Mouse (Mus musculus) liver, embryonic 16.5 days (tissue): Measurements from ENCODE around the gene Prkar1b. TPM values are rescaled to one million over a fixed set of nuclear protein-coding genes. Genes with fewer than 3 reads are reported as not detected.

Source experiments
- ATAC-seq: fragments of 200-750 bp; cut with Nextera tagmentation; 2 replicates; pipeline ENCODE4 v1.8.0; 2017; ENCODE audit warnings: low read depth, mild to moderate bottlenecking, moderate number of reproducible peaks, moderate library complexity
- H3K27ac ChIP-seq: fragments of 300-500 bp; sonication (generic); 2 replicates; pipeline ENCODE4 v1.5.1; 2014; ENCODE audit warnings: mild to moderate bottlenecking, low read length
- H3K27me3 ChIP-seq: fragments of 300-500 bp; sonication (generic); 2 replicates; pipeline ENCODE4 v1.6.1; 2014; ENCODE audit warnings: low read depth, low read length, mixed read lengths; ENCODE audit not compliant: control insufficient read depth, insufficient read depth
- H3K36me3 ChIP-seq: fragments of 300-500 bp; sonication (generic); 2 replicates; pipeline ENCODE4 v1.6.1; 2014; ENCODE audit warnings: mild to moderate bottlenecking; ENCODE audit not compliant: control insufficient read depth, insufficient read depth
- H3K4me1 ChIP-seq: fragments of 300-500 bp; sonication (generic); 2 replicates; pipeline ENCODE4 v1.6.1; 2014; ENCODE audit warnings: low read depth, low read length, mixed read lengths; ENCODE audit not compliant: control insufficient read depth
- H3K4me2 ChIP-seq: fragments of 300-500 bp; sonication (generic); 2 replicates; pipeline ENCODE4 v1.6.1; 2014; ENCODE audit warnings: low read depth, low read length, mixed read lengths
- H3K4me3 ChIP-seq: fragments of 300-500 bp; sonication (generic); 2 replicates; pipeline ENCODE4 v1.5.1; 2014; ENCODE audit warnings: low read depth, mild to moderate bottlenecking, low read length
- H3K9ac ChIP-seq: fragments of 300-500 bp; sonication (generic); 2 replicates; pipeline ENCODE4 v1.6.1; 2014; ENCODE audit warnings: low read depth, low read length
- H3K9me3 ChIP-seq: fragments of 300-500 bp; sonication (generic); replicated peaks from 2 replicates; pipeline ENCODE4 v1.6.1; 2016; ENCODE audit warnings: low read length; ENCODE audit not compliant: control insufficient read depth
- WGBS: fragments of 180-500 bp; shearing (Covaris S2); extraction: QIAGEN DNeasy Blood & Tissue Kit; methylation state at CpG from one replicate; pipeline ENCODE4 v1.1.7; 2014; ENCODE audit not compliant: insufficient replicate concordance; 5-methylcytosine and 5-hydroxymethylcytosine counted together
- polyA plus RNA-seq: library from polyadenylated mRNA; unstranded; fragments of >200 nt; fragmentation: Nextera tagmentation; extraction: Ambion mirVana; gene quantifications from 2 replicates; pipeline ENCODE4 v1.2.1, GENCODE M21; 2015

Prkar1b gene
- polyA plus RNA-seq, 1 experiment from 2014 or later, result 0.80 TPM

- H3K9me3 ChIP-seq, result no peaks in the 10 kb centered on the region
- 54% methylated on average over 15 of the region's 15 CpGs for WGBS
- no peaks in the 10 kb centered on the region for H3K36me3 ChIP-seq
- peak; percentile 75 for ATAC-seq
- H3K4me1 ChIP-seq, result peaks cover 5% of the 10 kb centered on the region
- H3K4me3 ChIP-seq, result no peak overlapping the region
- H3K4me2 ChIP-seq, result no peak overlapping the region
- H3K9ac ChIP-seq, result no peak overlapping the region
- H3K27me3 ChIP-seq, result no peaks in the 10 kb centered on the region
- no peak overlapping the region for H3K27ac ChIP-seq
Measured at GRCm38 (mm10) chr5:139017371-139018124, 132.3 kb downstream of the Prkar1b start.

DNA sequence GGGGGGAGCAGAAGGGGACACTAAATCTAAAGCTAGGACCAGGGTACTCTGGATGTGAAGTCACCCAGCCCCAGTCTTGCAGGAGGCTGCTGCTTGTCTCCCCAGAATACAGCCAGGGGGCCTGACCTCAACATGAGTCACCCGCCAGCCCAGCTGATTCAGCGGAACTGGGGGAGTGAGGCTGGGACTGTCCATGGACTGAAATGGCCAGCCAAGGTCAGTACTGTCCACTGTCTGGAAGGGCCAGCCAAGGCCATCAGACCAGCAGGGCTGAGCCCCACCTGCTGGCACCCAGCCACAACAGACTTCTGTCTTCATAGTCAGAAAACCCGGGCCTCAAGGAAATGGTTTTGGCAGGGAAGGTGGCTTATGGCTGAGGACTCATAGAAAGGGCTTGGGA lies 134.7 kb downstream of the Prkar1b start:
- H3K9me3 ChIP-seq, result no peaks in the 10 kb centered on the region
- ATAC-seq, result peak; percentile 65
- H3K27ac ChIP-seq, result no peak overlapping the region
- H3K4me2 ChIP-seq, result no peak overlapping the region
- H3K27me3 ChIP-seq, result no peaks in the 10 kb centered on the region
- H3K36me3 ChIP-seq, result no peaks in the 10 kb centered on the region
- H3K4me1 ChIP-seq, result no peaks in the 10 kb centered on the region; the same call in 1 of the 2 replicates
- WGBS, result 51% methylated on average over 3 of the region's 3 CpGs
- H3K4me3 ChIP-seq, result no peak overlapping the region
- no peak overlapping the region for H3K9ac ChIP-seq

GRCm38 (mm10) chr5:139010649-139011048 lies 139.2 kb downstream of the Prkar1b start:
- H3K9ac ChIP-seq, result no peak overlapping the region
- no peak overlapping the region for H3K27ac ChIP-seq
- no peaks in the 10 kb centered on the region for H3K9me3 ChIP-seq
- no peak overlapping the region for H3K4me2 ChIP-seq
- ATAC-seq, result no peak
- H3K27me3 ChIP-seq, result no peaks in the 10 kb centered on the region
- H3K4me3 ChIP-seq, result no peak overlapping the region
- H3K4me1 ChIP-seq, result no peaks in the 10 kb centered on the region
- WGBS, result 34% methylated on average over 2 of the region's 2 CpGs
- no peaks in the 10 kb centered on the region for H3K36me3 ChIP-seq

- H3K36me3 ChIP-seq, result no peaks in the 10 kb centered on the region
- H3K4me1 ChIP-seq, result no peaks in the 10 kb centered on the region
- H3K4me2 ChIP-seq, result no peak overlapping the region
- 42% methylated on average over 4 of the region's 4 CpGs for WGBS
- H3K4me3 ChIP-seq, result no peak overlapping the region
- H3K9me3 ChIP-seq, result no peaks in the 10 kb centered on the region
- no peak overlapping the region for H3K27ac ChIP-seq
- no peak for ATAC-seq
- H3K9ac ChIP-seq, result no peak overlapping the region
- no peaks in the 10 kb centered on the region; the same call in 1 of the 2 replicates for H3K27me3 ChIP-seq
Measured at GRCm38 (mm10) chr5:139007141-139007775, 142.5 kb downstream of the Prkar1b start.

GRCm38 (mm10) chr5:139004588-139004987 lies 145.2 kb downstream of the Prkar1b start:
- Histone ChIP-seq H3K4me3 (no peak overlapping the region), H3K4me2 (no peak overlapping the region), H3K4me1 (no peaks in the 10 kb centered on the region), H3K9me3 (no peaks in the 10 kb centered on the region), H3K27ac (no peak overlapping the region), H3K36me3 (no peaks in the 10 kb centered on the region), H3K9ac (no peak overlapping the region), H3K27me3 (peaks cover 2% of the 10 kb centered on the region)
- no peak for ATAC-seq
- WGBS, result 53% methylated on average over 6 of the region's 6 CpGs

- H3K27ac ChIP-seq, result no peak overlapping the region
- H3K27me3 ChIP-seq, result peaks cover 51% of the 10 kb centered on the region
Measured at GRCm38 (mm10) chr5:138999716-139000115, 150.1 kb downstream of the Prkar1b start.

GRCm38 (mm10) chr5:138997936-138998580 lies 151.7 kb downstream of the Prkar1b start:
- under 1% methylated on average over 30 of the region's 30 CpGs for WGBS
- Histone ChIP-seq H3K4me3 (peak overlapping the region; percentile 28), H3K4me2 (peak overlapping the region; percentile 49), H3K36me3 (no peaks in the 10 kb centered on the region), H3K9ac (no peak overlapping the region), H3K27ac (no peak overlapping the region), H3K4me1 (peaks cover 15% of the 10 kb centered on the region), H3K9me3 (no peaks in the 10 kb centered on the region), H3K27me3 (peaks cover 67% of the 10 kb centered on the region)
- no peak for ATAC-seq

More at GRCm38 (mm10) chr5:138999716-139000115, 150.1 kb downstream of the Prkar1b start:
- Histone ChIP-seq H3K4me2 (no peak overlapping the region), H3K4me3 (no peak overlapping the region), H3K9ac (no peak overlapping the region), H3K9me3 (no peaks in the 10 kb centered on the region), H3K4me1 (peaks cover 15% of the 10 kb centered on the region), H3K36me3 (no peaks in the 10 kb centered on the region)
- no peak for ATAC-seq
- 50% methylated on average over 7 of the region's 7 CpGs for WGBS

DNA sequence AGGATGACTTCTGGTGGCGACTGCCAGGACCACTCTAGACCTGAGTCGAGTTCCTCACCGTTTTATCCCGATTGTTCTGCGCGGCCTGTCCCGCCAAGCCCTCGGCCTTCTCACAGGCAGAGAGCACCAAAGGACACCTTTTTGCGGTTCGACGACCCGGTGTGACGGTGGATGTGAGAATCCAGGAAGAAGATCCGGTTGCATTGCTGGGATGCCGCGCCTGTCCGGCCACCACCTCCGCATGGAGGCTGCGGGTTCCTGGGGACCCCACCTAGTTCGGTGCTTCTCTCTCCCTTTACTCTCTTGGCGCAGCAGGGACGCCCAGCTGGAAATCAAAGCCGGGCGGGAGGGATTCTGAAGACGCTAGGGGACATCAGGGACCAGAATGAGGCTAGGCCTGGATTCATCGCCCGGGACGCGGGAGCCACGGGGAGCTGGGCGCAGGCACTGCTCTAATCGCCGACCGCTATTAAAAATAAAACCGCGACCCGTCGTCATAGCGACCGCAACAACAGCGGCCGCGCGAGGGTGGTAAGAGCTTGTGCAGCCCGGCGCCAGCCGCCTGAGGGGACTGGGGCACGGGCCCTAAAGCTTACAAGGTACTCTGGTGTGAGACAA lies 152.5 kb downstream of the Prkar1b start, which contains the start of gene Pdgfa:
Pdgfa (minus strand) TSS at position 200 of the 618 bp plus-strand sequence.
- Histone ChIP-seq H3K4me2 (peak within 1 kb of the TSS; percentile 69), H3K4me1 (peaks cover 15% of the 10 kb centered on the region), H3K9me3 (no peaks in the 10 kb centered on the region), H3K36me3 (no peaks in the 10 kb centered on the region), H3K9ac (no peak within 1 kb of the TSS), H3K27ac (no peak within 1 kb of the TSS), H3K4me3 (peak within 1 kb of the TSS; percentile 62), H3K27me3 (peaks cover 75% of the 10 kb centered on the region)
- no peak for ATAC-seq
- 2% methylated on average over 48 of the region's 48 CpGs for WGBS
